Mouse (Mus musculus): Measurements from ENCODE around the gene Brd4. TPM values are rescaled to one million over a fixed set of nuclear protein-coding genes. Genes with fewer than 3 reads are reported as not detected.

Gene Brd4
- polyA plus RNA-seq, 1 experiment = 107 TPM

DNA sequence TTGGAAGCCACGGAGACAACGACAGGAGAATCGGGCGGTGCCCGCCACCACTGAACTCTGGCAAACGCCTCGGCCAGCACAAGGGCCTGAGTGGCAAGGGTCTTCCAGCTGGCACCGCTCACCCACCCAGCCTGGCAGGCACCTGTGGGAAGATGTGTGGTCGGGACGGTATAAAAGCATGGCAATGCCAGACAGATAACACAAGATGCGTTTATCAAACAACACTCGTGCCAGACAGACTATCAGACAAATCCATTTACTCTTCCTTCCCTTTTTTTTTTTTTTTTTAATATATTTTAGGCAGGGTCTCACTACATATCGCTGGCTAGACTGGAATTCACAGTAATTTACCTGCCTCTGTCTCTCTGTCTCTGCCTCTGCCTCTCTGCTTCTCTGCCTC, 125.7 kb downstream of the Brd4 start:
- H3K27me3 ChIP-seq (ENCODE audit: control insufficient read depth, insufficient read depth, low read length) = no peaks in the 10 kb centered on the region
- no peak for TF ChIP-seq CTCF (IDR thresholded peaks at IDR 0.05; ENCODE audit: borderline replicate concordance, control insufficient read depth, extremely low read depth, insufficient read depth, low read length, poor library complexity)
- TF ChIP-seq POLR2A (IDR thresholded peaks at IDR 0.05; ENCODE audit: control insufficient read depth, extremely low read depth, insufficient read depth, low read length, poor library complexity) = no peak

DNA sequence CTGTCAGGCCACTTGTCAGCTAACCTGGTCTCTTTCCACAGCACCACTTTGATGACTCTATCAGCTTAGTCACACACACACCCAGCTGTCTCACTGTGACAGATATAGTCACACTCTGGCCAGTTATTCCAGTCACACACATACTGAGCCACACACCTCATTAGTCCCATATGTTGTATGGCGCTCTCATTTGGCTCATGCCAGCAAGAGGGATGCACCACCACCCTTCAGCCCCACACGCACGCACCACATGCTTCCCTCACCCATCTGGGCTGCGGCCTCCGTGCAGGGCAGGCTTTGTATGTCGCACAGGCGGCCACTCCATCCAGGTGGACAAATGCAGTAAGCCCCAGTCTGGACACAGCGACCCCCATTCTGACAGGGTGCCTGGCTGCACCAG, 137.8 kb downstream of the Brd4 start:
- Histone ChIP-seq H3K27me3 (ENCODE audit: control insufficient read depth, insufficient read depth, low read length) (no peaks in the 10 kb centered on the region), H3K27ac (ENCODE audit: control insufficient read depth, insufficient read depth, low read length) (no peak overlapping the region), H3K36me3 (ENCODE audit: control insufficient read depth, insufficient read depth, low read length) (0 out of 2 replicates have a peak, but pooled peaks cover 4% of the 10 kb centered on the region), H3K4me3 (ENCODE audit: control insufficient read depth, insufficient read depth, low read length) (no peak overlapping the region), H3K4me1 (replicated peaks; ENCODE audit: control insufficient read depth, insufficient read depth, low read length) (peaks cover 4% of the 10 kb centered on the region; the same call in 1 of the 2 replicates)
- TF ChIP-seq CTCF (IDR thresholded peaks at IDR 0.05; ENCODE audit: borderline replicate concordance, control insufficient read depth, extremely low read depth, insufficient read depth, low read length, poor library complexity) (no peak), POLR2A (IDR thresholded peaks at IDR 0.05; ENCODE audit: control insufficient read depth, extremely low read depth, insufficient read depth, low read length, poor library complexity) (no peak)
- WGBS = 97% methylated on average over 8 of the region's 8 CpGs
- DNase-seq = no peak

More for the DNA sequence above, 125.7 kb downstream of the Brd4 start:
- Histone ChIP-seq H3K4me3 (ENCODE audit: control insufficient read depth, insufficient read depth, low read length) (no peak overlapping the region), H3K36me3 (ENCODE audit: control insufficient read depth, insufficient read depth, low read length) (no peaks in the 10 kb centered on the region), H3K27ac (ENCODE audit: control insufficient read depth, insufficient read depth, low read length) (no peak overlapping the region), H3K4me1 (replicated peaks; ENCODE audit: control insufficient read depth, insufficient read depth, low read length) (peaks cover 22% of the 10 kb centered on the region)
- no peak for DNase-seq
- WGBS = 90% methylated on average over 13 of the region's 13 CpGs

Other genes with a start within 250 kb of the Brd4 start
- 15.8 and 17.2 TPM in 2 replicates for gene Rrp1b, start 248.6 kb downstream of the Brd4 start, polyA plus RNA-seq (2012; rRNA removed)
- gene Hsf2bp, start 248.4 kb downstream of the Brd4 start, polyA plus RNA-seq (2012; rRNA removed) = 0.32 and 0.54 TPM in 2 replicates
- 63.0 and 72.7 TPM in 2 replicates for gene Notch3, start 117.9 kb downstream of the Brd4 start, polyA plus RNA-seq (2012; rRNA removed)
- gene Ephx3, start 95.2 kb downstream of the Brd4 start, polyA plus RNA-seq (2012; rRNA removed) = 1.9 and 2.0 TPM in 2 replicates
- gene Akap8, start 36.5 kb upstream of the Brd4 start, polyA plus RNA-seq (2012; rRNA removed) = 169 and 177 TPM in 2 replicates
- gene Akap8l, start 65.9 kb upstream of the Brd4 start, polyA plus RNA-seq (2012; rRNA removed) = 191 and 196 TPM in 2 replicates
- 57.1 and 71.0 TPM in 2 replicates for gene Wiz, start 104.7 kb upstream of the Brd4 start, polyA plus RNA-seq (2012; rRNA removed)
- gene Rasal3, start 118.9 kb upstream of the Brd4 start, polyA plus RNA-seq (2012; rRNA removed) = 541 and 555 TPM in 2 replicates
- 202 and 206 TPM in 2 replicates for gene Pglyrp2, start 139.4 kb upstream of the Brd4 start, polyA plus RNA-seq (2012; rRNA removed)
- gene Cyp4f39, start 168.0 kb upstream of the Brd4 start, polyA plus RNA-seq (2012; rRNA removed) = 1.1 and 2.0 TPM in 2 replicates
- gene Cyp4f17, start 221.3 kb upstream of the Brd4 start, polyA plus RNA-seq (2012; rRNA removed) = 4.8 and 4.9 TPM in 2 replicates